Mouse (Mus musculus) frontal cortex, adult 2 months (tissue): ENCODE measurements around the gene Slc22a17. TPM values are rescaled to one million over a fixed set of nuclear protein-coding genes. Genes with fewer than 3 reads are reported as not detected.
"Not testable (repeated sequence)": the region's sequence is repeated elsewhere in the genome, so short reads cannot be mapped to it uniquely, and the experiment has no call there.

Source experiments
- DNase-seq, 2 experiments: peaks; one replicate each; pipeline ENCODE4 v3.0.0; 2022; ENCODE audit warnings: low spot score in 1 of 2; ENCODE audit errors: extremely low spot score in 1 of 2
- polyA plus RNA-seq: library from polyadenylated mRNA; depleted of rRNA; stranded (reverse); fragments of >200 nt; gene quantifications from 2 replicates; pipeline ENCODE4 v1.2.3, GENCODE M21; 2012; rRNA removed

The Slc22a17 gene
- polyA plus RNA-seq: 744 and 786 TPM in 2 replicates

- DNase-seq: peak; percentile 61 to 88
Measured at GRCm38 (mm10) chr14:54912886-54913285, at the start of gene Slc22a17. Gene Slc22a17 (minus strand): TSS chr14:54913132.

DNA sequence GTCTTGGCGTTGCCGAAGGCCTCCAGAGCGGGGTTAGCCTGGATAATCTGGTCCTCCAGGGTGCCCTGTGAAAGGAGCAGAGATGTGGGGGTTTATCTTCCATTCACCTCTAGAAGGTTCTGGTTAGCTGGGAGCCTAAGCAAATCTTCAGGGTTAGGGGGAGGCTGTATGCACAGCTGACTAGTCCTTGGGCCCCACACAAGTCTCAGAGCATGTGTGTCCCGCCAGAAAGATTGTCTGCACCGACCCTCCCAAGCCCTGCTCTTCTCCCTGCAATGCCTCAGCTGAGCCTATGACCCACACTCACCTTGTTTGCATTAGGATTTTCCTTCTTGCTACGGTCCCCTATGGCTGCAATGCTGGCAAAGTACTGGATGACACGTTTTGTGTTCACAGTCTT lies 49.8 kb upstream of the Slc22a17 start:
- no peak for DNase-seq

DNA sequence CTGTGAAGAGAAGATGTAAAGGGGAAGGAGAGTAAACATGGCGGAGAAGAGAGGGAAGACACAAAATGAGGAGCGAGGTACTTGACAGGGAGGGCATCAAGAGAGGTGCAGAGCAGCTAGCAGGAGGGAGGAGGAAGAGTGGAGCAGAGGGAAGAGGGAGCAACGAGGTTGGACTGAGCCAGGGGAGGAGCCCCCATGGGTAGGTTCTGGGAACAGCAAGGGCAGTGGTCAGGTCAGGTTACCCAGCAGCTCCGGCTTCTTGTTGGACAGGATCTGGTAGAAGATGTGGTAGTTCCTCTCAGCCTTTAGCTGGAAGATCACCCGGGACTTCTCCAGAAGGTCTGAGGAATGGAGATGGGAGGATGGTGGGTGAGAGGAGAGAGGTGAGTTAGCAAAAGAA lies 48.6 kb upstream of the Slc22a17 start:
- DNase-seq: no peak

DNA sequence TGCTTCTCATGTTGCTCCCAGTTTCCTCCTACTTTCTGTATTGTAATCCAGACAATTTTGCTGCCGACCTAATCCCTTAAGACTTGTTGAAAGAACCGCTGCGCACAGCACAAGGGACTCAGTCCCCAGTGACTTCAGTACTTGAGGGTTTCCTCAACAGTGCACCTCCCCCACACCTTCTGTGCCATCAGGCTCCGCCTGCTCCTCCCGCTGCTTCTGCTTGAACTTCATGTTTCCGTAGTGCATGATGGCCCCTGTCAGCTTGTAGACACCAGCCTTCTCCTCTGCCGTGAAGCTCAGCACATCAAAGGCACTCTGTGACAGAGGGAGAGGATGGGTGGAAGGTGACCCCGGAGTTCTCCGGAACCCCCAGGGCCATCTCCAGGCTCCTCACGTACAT lies 47.8 kb upstream of the Slc22a17 start:
- DNase-seq: peak in 1 of 2 experiments; percentile 38

DNA sequence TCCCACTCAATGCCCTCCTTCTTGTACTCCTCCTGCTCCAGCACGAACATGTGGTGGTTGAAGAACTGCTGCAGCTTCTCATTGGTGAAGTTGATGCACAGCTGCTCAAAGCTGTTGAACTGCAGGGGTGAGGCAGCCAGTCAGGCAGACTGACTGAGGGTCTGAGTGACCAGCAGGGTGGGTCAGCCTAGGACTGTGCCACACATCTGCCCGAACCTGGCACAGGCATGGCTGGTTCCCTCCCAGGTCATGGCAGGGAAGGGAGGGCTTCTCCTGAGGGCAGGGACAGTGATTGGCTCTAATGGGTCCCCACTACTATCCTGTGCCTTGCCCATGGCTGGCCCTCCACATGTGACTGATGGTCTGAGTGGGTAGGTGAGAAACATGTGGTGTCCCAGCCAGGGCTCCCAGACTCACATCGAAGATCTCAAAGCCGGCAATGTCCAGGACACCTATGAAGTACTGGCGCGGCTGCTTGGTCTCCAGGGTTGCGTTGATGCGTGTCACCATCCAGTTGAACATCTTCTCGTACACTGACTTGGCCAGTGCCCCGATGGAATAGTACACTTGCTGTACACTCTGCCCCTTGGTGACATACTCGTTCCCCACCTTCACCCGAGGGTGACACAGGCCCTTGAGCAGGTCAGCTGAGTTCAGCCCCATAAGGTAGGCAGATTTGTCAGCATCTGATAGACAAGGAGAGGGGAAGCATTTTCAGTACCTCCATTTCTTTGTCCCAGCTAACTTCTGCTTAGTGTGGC lies 47.1 kb upstream of the Slc22a17 start:
- not testable (repeated sequence) for DNase-seq

- no peak for DNase-seq
Measured at GRCm38 (mm10) chr14:54959197-54959596, 46.3 kb upstream of the Slc22a17 start.

GRCm38 (mm10) chr14:54958503-54958902 lies 45.6 kb upstream of the Slc22a17 start:
- no peak for DNase-seq

- no peak for DNase-seq
Measured at GRCm38 (mm10) chr14:54956533-54956932, 43.6 kb upstream of the Slc22a17 start.

DNA sequence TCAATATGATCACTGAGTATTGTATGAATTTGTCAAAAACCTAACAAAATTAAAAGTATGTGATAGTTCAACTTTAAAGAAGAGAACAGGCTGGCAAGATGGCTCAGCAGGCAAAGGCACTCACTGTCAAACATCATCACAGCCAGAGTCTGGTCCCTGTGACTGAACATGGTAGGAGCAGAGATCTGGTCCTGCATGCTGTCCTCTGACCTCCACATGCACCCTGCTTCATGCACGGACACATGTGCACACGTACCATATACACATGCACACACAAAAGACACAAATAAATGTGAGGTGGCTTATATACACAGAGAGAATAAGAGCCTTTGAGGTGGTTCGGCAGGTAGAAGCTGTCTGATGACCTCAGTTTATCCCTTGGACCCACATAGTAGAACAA lies 42.5 kb upstream of the Slc22a17 start:
- DNase-seq: no peak

DNA sequence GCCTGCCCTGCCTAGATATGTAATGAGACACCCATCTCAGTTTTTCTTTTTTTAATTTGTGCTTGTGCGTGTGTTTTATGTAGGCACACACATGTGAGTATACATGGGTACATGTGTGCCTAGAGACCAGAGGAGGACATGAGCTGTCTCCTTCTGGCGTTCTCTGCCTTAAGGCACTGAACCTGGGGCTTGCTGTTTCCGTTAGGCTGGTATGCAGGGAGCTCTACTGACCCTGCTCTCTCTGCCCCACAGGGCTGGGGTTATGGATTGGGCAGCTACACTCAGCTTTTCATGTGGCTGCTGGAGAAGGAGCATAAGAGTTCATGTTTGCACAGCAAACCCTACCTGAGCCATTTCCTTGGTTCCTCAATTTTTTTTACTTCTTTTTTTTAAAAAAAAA lies 41.5 kb upstream of the Slc22a17 start:
- no peak for DNase-seq

- DNase-seq: no peak
Measured at GRCm38 (mm10) chr14:54953664-54954206, 40.8 kb upstream of the Slc22a17 start.

- DNase-seq: no peak
Measured at GRCm38 (mm10) chr14:54951587-54951986, 38.7 kb upstream of the Slc22a17 start.

DNA sequence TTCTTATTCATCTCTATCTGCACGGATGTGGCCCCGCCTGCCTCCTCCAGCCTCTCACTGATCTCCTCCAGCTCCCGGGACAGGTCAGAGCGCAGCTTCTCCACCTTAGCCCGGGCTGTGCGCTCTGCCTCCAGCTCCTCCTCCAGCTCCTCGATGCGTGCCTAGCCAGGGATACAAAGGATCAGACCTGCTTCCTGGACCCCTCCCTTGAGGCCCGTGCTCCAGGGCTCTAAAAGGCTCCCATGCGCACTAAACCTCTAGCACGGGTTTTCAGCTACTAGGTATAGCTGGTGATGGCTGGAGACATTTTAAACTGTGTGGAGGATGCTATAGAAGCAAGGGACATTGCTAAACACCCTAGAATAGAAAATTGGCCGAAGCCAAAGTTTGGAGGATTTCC lies 37.6 kb upstream of the Slc22a17 start:
- DNase-seq: no peak

GRCm38 (mm10) chr14:54948781-54949180 lies 35.8 kb upstream of the Slc22a17 start:
- no peak for DNase-seq

GRCm38 (mm10) chr14:54947008-54947407 lies 34.1 kb upstream of the Slc22a17 start:
- not testable (repeated sequence) for DNase-seq

DNA sequence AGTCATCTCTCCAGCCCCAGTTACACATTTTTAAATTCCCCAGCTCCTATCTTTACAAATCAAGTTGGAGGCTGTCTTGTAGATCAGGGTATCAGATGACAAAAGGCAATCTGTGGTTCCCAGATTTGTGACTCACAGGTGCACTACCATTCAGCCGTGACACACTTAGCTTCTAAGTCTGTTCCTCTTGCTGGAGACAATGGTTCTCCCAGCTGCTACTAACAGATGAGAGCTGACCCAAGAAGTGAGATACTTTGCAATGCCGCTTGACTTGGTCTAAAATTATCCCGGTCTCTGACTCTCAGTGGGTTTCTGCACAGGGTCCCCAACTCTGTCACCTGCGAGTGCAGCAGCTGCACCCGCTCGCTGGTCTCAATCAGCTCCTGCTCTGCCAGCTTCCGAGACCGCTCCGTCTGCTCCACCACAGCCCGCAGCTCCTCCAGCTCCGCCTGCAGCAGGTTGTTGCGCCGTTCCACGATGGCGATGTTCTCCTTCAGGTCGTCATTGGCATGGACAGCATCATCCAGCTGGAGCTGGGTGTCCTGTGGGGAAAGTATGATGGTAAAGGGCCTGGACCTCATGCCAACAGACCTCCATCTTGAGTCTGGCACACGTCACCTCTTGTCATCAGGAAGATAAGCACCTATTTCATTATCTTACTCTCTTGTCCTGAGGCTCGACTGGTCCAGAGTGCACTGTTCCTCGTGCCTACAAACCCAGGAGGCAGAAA lies 33.2 kb upstream of the Slc22a17 start:
- DNase-seq: no peak

- DNase-seq: no peak
Measured at GRCm38 (mm10) chr14:54944939-54945338, 32.0 kb upstream of the Slc22a17 start.

GRCm38 (mm10) chr14:54943971-54944370 lies 31.0 kb upstream of the Slc22a17 start:
- DNase-seq: no peak

DNA sequence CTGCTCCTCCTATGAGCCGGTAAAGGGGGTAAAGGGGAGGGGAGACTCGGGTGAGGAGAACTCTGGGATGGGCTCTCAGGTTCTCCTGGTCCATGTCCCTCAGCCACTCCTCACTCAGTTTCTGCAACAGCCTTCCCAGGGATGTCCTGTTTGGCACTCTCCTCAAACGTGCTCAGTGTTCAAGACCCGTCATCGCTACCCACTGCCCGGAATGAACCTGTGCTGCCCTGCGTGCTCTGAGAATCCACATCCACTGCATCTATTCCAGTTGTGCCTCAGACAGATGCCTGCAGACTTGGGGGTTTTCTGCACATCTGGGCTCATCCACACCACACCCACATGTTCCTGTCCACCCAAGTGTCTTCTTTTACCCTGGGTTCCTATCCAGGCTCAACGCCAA lies 29.5 kb upstream of the Slc22a17 start:
- no peak for DNase-seq

GRCm38 (mm10) chr14:54941024-54941978 lies 28.4 kb upstream of the Slc22a17 start:
- no peak for DNase-seq

DNA sequence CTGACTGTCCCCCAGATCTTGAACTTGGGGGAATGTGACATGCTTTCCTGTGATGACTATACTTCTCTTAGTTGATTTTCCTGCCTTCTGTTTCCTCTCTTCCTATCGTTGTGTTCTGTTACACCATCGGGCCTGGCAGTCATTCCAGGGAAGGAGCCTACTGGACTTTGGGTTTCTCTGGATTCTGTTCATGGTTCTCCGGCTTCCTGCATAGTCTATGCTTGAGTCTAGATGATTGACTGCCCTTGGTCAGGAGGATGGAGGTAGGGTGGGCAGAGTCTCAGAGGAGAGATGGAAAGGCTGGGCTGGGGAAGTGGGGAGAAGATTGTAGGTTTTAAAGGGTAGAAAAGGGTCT lies 27.2 kb upstream of the Slc22a17 start:
- no peak for DNase-seq
